Mouse (Mus musculus): ENCODE measurements at regions not wholly inside any gene's neighbourhood (a gene's known extent, or its start where the extent isn't known, plus 50 kb on each side); places are given as distances from the start of the nearest gene placed in this dataset.

GRCm38 (mm10) chr12:96124156-96124931 lies 432.3 kb downstream of the Flrt2 start:
- Histone ChIP-seq H3K9me3 (no peaks in the 10 kb centered on the region), H3K4me3 (no peak overlapping the region), H3K4me1 (no peaks in the 10 kb centered on the region), H3K36me3 (replicated peaks) (no peaks in the 10 kb centered on the region), H3K27ac (no peak overlapping the region), H3K27me3 (ENCODE audit: poor library complexity, severe bottlenecking) (no peaks in the 10 kb centered on the region)
- no peak for DNase-seq (ENCODE audit: extremely low spot score, low spot score)
- WGBS = 90% methylated on average over 2 of the region's 2 CpGs

GRCm38 (mm10) chr12:96129870-96130454 lies 437.9 kb downstream of the Flrt2 start:
- peaks cover 8% of the 10 kb centered on the region for H3K4me1 ChIP-seq
- 52% methylated on average over 4 of the region's 4 CpGs for WGBS
- no peak overlapping the region for H3K27ac ChIP-seq
- no peaks in the 10 kb centered on the region for H3K36me3 ChIP-seq (replicated peaks)
- H3K27me3 ChIP-seq (ENCODE audit: poor library complexity, severe bottlenecking) = no peaks in the 10 kb centered on the region
- H3K4me3 ChIP-seq = no peak overlapping the region
- no peak for DNase-seq (ENCODE audit: extremely low spot score, low spot score)
- no peaks in the 10 kb centered on the region for H3K9me3 ChIP-seq

DNA sequence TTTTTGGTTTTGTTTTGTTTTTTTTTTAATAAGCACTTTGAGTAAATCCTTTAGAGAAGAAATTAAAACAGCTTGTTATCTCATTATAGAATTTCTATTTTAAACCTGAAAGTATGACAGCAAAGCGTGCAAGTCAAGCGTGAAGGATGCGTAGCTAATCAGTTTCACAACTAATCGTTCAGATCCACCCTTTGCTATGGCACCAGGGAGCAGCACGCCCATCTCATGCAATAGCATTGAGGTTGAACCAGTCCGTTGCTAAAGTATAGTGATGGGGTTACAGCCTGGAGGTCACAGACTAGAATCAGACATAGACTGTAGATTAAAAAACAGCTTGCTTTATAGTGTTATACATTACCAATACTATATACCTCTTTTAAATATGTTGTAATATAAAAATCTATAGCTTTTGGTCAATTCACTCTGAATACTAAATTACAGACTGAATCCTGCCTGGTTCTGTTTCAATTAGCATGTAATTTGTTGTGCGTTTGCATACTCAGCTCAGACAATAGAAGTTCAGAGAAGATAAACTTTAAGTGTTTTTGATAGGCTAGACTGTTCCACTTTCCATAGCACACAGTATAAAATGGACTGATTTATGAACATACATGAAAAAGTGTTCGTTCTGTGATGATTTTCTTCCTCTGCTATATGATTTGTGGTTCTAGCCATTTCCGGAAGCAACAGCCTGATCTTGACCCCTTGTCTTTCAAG lies 438.9 kb downstream of the Flrt2 start:
- 74% methylated on average over 9 of the region's 9 CpGs for WGBS
- no peaks in the 10 kb centered on the region for H3K9me3 ChIP-seq
- peaks cover 8% of the 10 kb centered on the region for H3K4me1 ChIP-seq
- no peak for DNase-seq (ENCODE audit: extremely low spot score, low spot score)
- no peaks in the 10 kb centered on the region for H3K36me3 ChIP-seq (replicated peaks)
- no peak overlapping the region for H3K4me3 ChIP-seq
- H3K27me3 ChIP-seq (ENCODE audit: poor library complexity, severe bottlenecking) = no peaks in the 10 kb centered on the region
- no peak overlapping the region for H3K27ac ChIP-seq

- WGBS = 75% methylated on average over 5 of the region's 5 CpGs
- Histone ChIP-seq H3K9me3 (no peaks in the 10 kb centered on the region), H3K27me3 (ENCODE audit: poor library complexity, severe bottlenecking) (no peaks in the 10 kb centered on the region), H3K36me3 (replicated peaks) (no peaks in the 10 kb centered on the region), H3K27ac (no peak overlapping the region), H3K4me1 (peaks cover 8% of the 10 kb centered on the region), H3K4me3 (no peak overlapping the region)
- no peak for DNase-seq (ENCODE audit: extremely low spot score, low spot score)
Observed at GRCm38 (mm10) chr12:96134136-96134535, 442.1 kb downstream of the Flrt2 start.

DNA sequence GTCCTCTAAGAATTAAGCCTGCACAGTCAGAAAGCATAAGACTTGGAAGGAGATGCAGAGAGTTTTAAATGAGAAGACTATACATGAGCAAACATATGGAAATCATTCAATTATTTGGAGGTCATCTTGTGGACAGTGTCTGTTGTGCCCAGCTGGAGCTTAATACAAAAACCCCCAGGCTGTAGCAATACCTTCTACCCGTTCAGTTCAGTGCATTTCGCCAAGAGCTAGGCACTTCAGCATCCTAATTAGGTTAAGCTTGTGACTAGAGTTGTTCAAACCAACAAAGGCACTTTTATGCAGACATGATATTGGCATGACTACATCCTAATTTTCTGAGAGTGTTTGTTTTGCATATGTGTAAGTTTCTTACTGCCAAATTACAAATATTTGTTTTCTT lies 449.7 kb downstream of the Flrt2 start:
- WGBS = 31% methylated on average over 2 of the region's 2 CpGs
- DNase-seq (ENCODE audit: extremely low spot score, low spot score) = no peak

DNA sequence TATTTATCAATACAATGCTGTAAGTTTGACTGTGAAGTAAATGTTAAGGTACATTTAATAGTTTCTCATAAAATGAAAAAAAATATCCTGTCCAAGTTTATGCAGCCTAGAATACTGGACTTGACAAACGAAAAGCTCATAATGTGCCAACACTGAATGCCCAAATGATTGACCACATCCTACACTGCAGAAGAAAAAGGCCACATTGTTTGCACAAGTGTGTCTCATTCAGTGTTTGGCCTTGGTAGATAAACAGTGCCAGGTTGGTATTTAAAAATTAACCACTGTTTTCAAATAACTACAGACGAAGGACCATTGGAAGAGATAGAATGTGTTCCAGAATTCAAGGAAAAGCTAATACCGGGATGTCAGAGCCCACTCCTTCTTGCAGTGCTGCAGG lies 462.1 kb downstream of the Flrt2 start:
- H3K27me3 ChIP-seq (ENCODE audit: poor library complexity, severe bottlenecking) = no peaks in the 10 kb centered on the region
- no peak for DNase-seq (ENCODE audit: extremely low spot score, low spot score)
- 67% methylated on average over 3 of the region's 3 CpGs for WGBS
- no peak overlapping the region for H3K4me3 ChIP-seq
- no peaks in the 10 kb centered on the region for H3K4me1 ChIP-seq
- no peaks in the 10 kb centered on the region for H3K9me3 ChIP-seq
- no peak overlapping the region for H3K27ac ChIP-seq
- H3K36me3 ChIP-seq (replicated peaks) = no peaks in the 10 kb centered on the region

More for the DNA sequence above, 449.7 kb downstream of the Flrt2 start:
- Histone ChIP-seq H3K4me1 (peaks cover 4% of the 10 kb centered on the region; the same call in 1 of the 2 replicates), H3K36me3 (replicated peaks) (no peaks in the 10 kb centered on the region), H3K27me3 (ENCODE audit: poor library complexity, severe bottlenecking) (no peaks in the 10 kb centered on the region), H3K4me3 (no peak overlapping the region), H3K27ac (no peak overlapping the region), H3K9me3 (no peaks in the 10 kb centered on the region)

- H3K4me1 ChIP-seq = no peaks in the 10 kb centered on the region
- H3K36me3 ChIP-seq (replicated peaks) = no peaks in the 10 kb centered on the region
- no peak for DNase-seq (ENCODE audit: extremely low spot score, low spot score)
- no peaks in the 10 kb centered on the region for H3K9me3 ChIP-seq
- no peaks in the 10 kb centered on the region for H3K27me3 ChIP-seq (ENCODE audit: poor library complexity, severe bottlenecking)
- H3K27ac ChIP-seq = no peak overlapping the region
- WGBS = 95% methylated on average over 1 of the region's 1 CpGs
- no peak overlapping the region for H3K4me3 ChIP-seq
Observed at GRCm38 (mm10) chr12:96167551-96167950, 475.5 kb downstream of the Flrt2 start.

GRCm38 (mm10) chr12:96198928-96199327 lies 506.9 kb downstream of the Flrt2 start:
- no peaks in the 10 kb centered on the region for H3K9me3 ChIP-seq

GRCm38 (mm10) chr12:96201855-96202254 lies 509.8 kb downstream of the Flrt2 start:
- Histone ChIP-seq H3K36me3 (replicated peaks) (no peaks in the 10 kb centered on the region), H3K9me3 (no peaks in the 10 kb centered on the region), H3K27me3 (ENCODE audit: poor library complexity, severe bottlenecking) (no peaks in the 10 kb centered on the region), H3K4me3 (no peak overlapping the region), H3K4me1 (no peaks in the 10 kb centered on the region), H3K27ac (no peak overlapping the region)
- WGBS = 90% methylated on average over 1 of the region's 1 CpGs
- DNase-seq (ENCODE audit: extremely low spot score, low spot score) = no peak

More at GRCm38 (mm10) chr12:96198928-96199327, 506.9 kb downstream of the Flrt2 start:
- WGBS = 88% methylated on average over 1 of the region's 1 CpGs
- Histone ChIP-seq H3K4me3 (no peak overlapping the region), H3K4me1 (no peaks in the 10 kb centered on the region), H3K36me3 (replicated peaks) (no peaks in the 10 kb centered on the region), H3K27ac (no peak overlapping the region), H3K27me3 (ENCODE audit: poor library complexity, severe bottlenecking) (no peaks in the 10 kb centered on the region)
- DNase-seq (ENCODE audit: extremely low spot score, low spot score) = no peak

DNA sequence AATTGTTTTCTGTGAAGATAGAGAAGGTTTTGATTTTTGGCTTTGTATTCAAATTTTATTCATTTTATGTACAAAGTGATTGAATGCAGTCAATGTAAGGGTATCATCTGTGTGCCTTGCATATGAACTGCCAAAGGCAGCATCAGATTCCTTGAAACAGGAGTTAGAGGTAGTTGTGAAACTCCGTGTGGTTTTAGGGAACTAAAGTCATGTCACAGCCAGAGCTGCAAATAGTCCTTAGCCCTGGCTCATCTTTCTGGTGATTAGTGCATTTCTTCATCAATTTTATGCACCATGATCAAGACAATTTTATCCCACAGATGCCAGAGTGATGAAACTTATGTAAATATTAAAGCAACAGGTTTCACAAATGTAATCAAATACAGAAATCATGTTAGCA lies 534.4 kb downstream of the Flrt2 start:
- Histone ChIP-seq H3K9me3 (no peaks in the 10 kb centered on the region), H3K4me1 (no peaks in the 10 kb centered on the region), H3K36me3 (replicated peaks) (no peaks in the 10 kb centered on the region), H3K27me3 (ENCODE audit: poor library complexity, severe bottlenecking) (no peaks in the 10 kb centered on the region), H3K4me3 (no peak overlapping the region), H3K27ac (no peak overlapping the region)
- 81% methylated on average over 1 of the region's 1 CpGs for WGBS
- DNase-seq (ENCODE audit: extremely low spot score, low spot score) = no peak

DNA sequence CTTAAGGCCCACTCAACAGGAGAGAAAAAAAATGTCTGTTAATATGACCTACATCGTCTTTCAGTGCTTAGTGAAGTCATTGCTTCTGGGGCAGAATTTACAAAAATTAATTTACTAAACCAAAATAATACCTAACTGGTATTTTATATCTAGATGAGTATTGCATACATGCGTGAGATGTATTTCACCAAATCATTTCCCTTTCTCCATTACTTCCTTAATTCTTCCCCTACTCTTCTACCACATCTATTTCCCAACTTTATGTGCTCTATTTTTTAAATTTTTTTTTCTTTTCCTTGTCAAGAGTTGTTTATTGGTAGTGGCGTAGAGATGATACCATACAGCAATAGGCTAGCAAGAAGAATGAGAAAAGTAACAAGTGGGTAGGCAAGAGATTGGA lies 536.7 kb downstream of the Flrt2 start:
- Histone ChIP-seq H3K9me3 (no peaks in the 10 kb centered on the region), H3K27me3 (ENCODE audit: poor library complexity, severe bottlenecking) (no peaks in the 10 kb centered on the region), H3K4me3 (no peak overlapping the region), H3K4me1 (no peaks in the 10 kb centered on the region), H3K36me3 (replicated peaks) (no peaks in the 10 kb centered on the region), H3K27ac (no peak overlapping the region)
- WGBS = 92% methylated on average over 3 of the region's 3 CpGs
- no peak for DNase-seq (ENCODE audit: extremely low spot score, low spot score)

DNA sequence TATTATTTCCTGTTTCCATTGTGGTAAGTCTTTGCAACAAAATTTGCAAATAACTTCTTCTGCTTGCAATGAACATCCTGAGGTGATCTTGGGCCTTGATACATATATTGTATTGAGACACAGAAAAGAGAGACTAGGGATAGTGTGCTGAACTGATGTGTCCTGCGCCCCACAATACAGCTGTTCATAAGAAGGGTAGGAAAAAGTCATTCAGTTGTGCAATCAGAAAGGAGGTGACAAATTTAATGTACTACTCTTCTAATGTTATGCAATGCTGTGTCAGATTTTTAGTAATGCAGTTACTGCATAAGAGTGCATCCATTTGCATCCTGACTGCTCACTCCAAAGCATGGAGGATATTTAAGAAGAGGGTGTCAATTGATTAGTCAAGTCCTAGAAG lies 543.5 kb downstream of the Flrt2 start:
- Histone ChIP-seq H3K4me3 (no peak overlapping the region), H3K36me3 (replicated peaks) (no peaks in the 10 kb centered on the region), H3K9me3 (no peaks in the 10 kb centered on the region), H3K27ac (no peak overlapping the region), H3K27me3 (ENCODE audit: poor library complexity, severe bottlenecking) (no peaks in the 10 kb centered on the region), H3K4me1 (no peaks in the 10 kb centered on the region)
- 71% methylated on average over 1 of the region's 1 CpGs for WGBS
- DNase-seq (ENCODE audit: extremely low spot score, low spot score) = no peak

DNA sequence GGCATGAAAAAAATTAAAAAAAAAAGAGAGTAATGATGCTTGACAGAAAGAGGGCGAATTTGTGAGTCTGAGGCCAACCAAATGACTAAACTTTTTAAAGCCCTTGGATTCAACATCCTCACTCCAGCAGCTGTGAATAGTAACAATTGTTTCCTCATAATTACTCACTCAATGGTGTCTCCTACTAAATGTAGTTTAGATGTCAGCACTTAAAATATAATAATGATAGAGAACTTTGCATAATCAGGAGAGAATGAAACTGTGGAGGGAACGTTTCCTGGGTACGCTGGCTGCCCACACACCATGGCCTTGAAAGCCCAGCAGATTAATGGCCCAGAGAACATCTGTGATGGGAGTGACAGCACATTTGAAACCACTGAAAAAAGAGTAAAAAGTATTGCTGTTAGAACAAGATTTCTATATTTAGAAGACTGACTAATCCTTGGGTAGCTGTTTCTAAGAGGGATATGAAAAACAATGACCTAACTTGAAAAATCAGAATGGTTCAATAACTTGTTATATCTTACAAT lies 544.0 kb downstream of the Flrt2 start:
- no peaks in the 10 kb centered on the region for H3K4me1 ChIP-seq
- 82% methylated on average over 3 of the region's 3 CpGs for WGBS
- no peaks in the 10 kb centered on the region for H3K9me3 ChIP-seq
- no peak overlapping the region for H3K4me3 ChIP-seq
- H3K27ac ChIP-seq = no peak overlapping the region
- no peaks in the 10 kb centered on the region for H3K36me3 ChIP-seq (replicated peaks)
- no peak for DNase-seq (ENCODE audit: extremely low spot score, low spot score)
- H3K27me3 ChIP-seq (ENCODE audit: poor library complexity, severe bottlenecking) = no peaks in the 10 kb centered on the region
